Mouse (Mus musculus) ES-E14 (cell line): ENCODE measurements at regions not wholly inside any gene's neighbourhood (a gene's known extent, or its start where the extent isn't known, plus 50 kb on each side); places are given as distances from the start of the nearest gene placed in this dataset.

Experiments
- DNase-seq: peaks from one replicate; pipeline ENCODE4 v3.0.0-alpha.2; 2013; ENCODE audit warnings: low read depth, low spot score
- H3K27ac ChIP-seq: 2 replicates; pipeline ENCODE4 v1.5.1; 2012; ENCODE audit warnings: low read depth, mild to moderate bottlenecking, low read length, moderate library complexity, mixed read lengths; ENCODE audit not compliant: poor library complexity, insufficient read depth, severe bottlenecking
- H3K36me3 ChIP-seq: 2 replicates; pipeline ENCODE4 v1.6.1; 2012; ENCODE audit warnings: mild to moderate bottlenecking, low read length, moderate library complexity, mixed read lengths; ENCODE audit not compliant: control insufficient read depth, poor library complexity, insufficient read depth, severe bottlenecking
- H3K4me1 ChIP-seq, 2 experiments: fragments of 150-350 bp in 1 of 2; sonication (generic) in 1 of 2; 2 replicates each; pipeline ENCODE4 v1.6.1; 2012; ENCODE audit warnings: low read length in 2 of 2, mild to moderate bottlenecking in 1 of 2, mixed read lengths in 1 of 2; ENCODE audit not compliant: control insufficient read depth in 2 of 2, insufficient read depth in 2 of 2, poor library complexity in 1 of 2
- H3K4me3 ChIP-seq, 2 experiments: fragments of 150-350 bp in 1 of 2; sonication (generic) in 1 of 2; 2 replicates each; pipeline ENCODE4 v1.5.1; 2012; ENCODE audit warnings: low read length in 2 of 2, low read depth in 1 of 2, mild to moderate bottlenecking in 1 of 2, mixed read lengths in 1 of 2; ENCODE audit not compliant: insufficient read depth in 1 of 2, poor library complexity in 1 of 2, severe bottlenecking in 1 of 2
- H3K9ac ChIP-seq: 2 replicates; pipeline ENCODE4 v1.6.1; 2012; ENCODE audit warnings: low read depth, mild to moderate bottlenecking, low read length, mixed read lengths; ENCODE audit not compliant: poor library complexity, insufficient read depth, severe bottlenecking
- H3K9me3 ChIP-seq: fragments of 150-350 bp; sonication (generic); 2 replicates; pipeline ENCODE4 v1.6.1; 2012; ENCODE audit warnings: low read depth, mild to moderate bottlenecking, low read length; ENCODE audit not compliant: control insufficient read depth, insufficient read depth
- CHD2 ChIP-seq: IDR thresholded peaks from 2 replicates; pipeline ENCODE4 v1.6.1; 2014; ENCODE audit warnings: mild to moderate bottlenecking, low read depth, low read length, inconsistent platforms
- HCFC1 ChIP-seq: IDR thresholded peaks from 2 replicates; pipeline ENCODE4 v1.6.1; 2012; ENCODE audit warnings: low read length, inconsistent platforms, borderline replicate concordance; ENCODE audit not compliant: insufficient read depth
- MAFK ChIP-seq: IDR thresholded peaks from 2 replicates; pipeline ENCODE4 v1.6.1; 2014; ENCODE audit warnings: mild to moderate bottlenecking, low read depth, low read length, inconsistent platforms; ENCODE audit not compliant: insufficient read depth
- ZC3H11A ChIP-seq: IDR thresholded peaks from 2 replicates; pipeline ENCODE4 v1.6.1; 2012; ENCODE audit warnings: low read depth, mild to moderate bottlenecking, inconsistent platforms, low read length, borderline replicate concordance
- ZNF384 ChIP-seq: IDR thresholded peaks from 2 replicates; pipeline ENCODE4 v1.6.1; 2012; ENCODE audit warnings: low read depth, low read length, inconsistent platforms
- in situ Hi-C, 2 experiments: fragments of 600-800 bp; cut with MboI; formaldehyde crosslinking; loops; one replicate each; pipeline ENCODE4 v1.15.1; 2025; ENCODE audit warnings: low sequenced_read_pairs in 2 of 2, inconsistent platforms in 1 of 2; ENCODE audit not compliant: unreplicated experiment in 2 of 2

DNA sequence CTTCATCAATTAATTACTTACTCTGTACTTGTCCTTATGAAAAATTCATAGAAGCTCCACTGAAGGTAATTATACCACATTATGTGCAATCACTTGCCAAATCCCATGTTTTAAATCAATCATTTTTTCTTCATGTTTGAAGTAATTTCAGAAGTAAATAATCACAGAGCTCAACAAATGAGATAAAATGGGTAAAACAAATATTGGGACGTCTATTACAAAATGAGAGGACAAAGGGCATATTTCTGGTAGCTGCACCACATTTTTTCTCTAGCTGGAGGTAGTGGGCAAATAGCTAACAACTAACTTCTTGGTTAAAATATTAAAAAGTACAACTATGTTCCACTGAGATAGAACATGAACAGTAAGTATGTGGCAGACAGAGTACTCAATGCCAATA lies 681.3 kb upstream of the Pot1a start:
- Histone ChIP-seq H3K4me3 (no peak overlapping the region), H3K9ac (no peak overlapping the region), H3K36me3 (no peaks in the 10 kb centered on the region), H3K27ac (no peak overlapping the region), H3K9me3 (no peaks in the 10 kb centered on the region), H3K4me1 (no peaks in the 10 kb centered on the region)
- no peak for TF ChIP-seq ZC3H11A
- no peak for TF ChIP-seq HCFC1
- TF ChIP-seq MAFK, result no peak
- TF ChIP-seq CHD2, result no peak
- TF ChIP-seq ZNF384, result no peak
- in situ Hi-C loops, result no loop called here
- no peak for DNase-seq

DNA sequence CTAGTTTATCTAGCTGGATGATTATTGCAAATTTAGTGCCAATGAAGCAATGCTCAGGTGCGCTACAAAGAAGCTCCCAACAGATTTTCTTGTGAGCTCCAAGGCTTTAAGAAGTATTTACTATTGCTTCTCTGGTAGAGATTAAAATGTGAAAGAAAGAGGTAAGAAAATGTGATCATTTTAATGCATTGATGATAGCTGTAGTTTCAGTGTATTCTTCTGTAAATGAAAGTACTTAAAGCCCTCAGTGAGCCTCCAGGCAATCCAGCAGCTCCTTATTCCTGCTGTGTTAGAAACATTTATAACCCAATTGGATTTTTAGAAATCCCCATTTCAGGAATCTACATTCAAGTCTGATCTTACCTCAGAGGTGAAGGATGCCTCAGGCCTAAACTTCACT lies 675.4 kb upstream of the Pot1a start:
- H3K9me3 ChIP-seq, result no peaks in the 10 kb centered on the region
- no peak overlapping the region for H3K9ac ChIP-seq
- TF ChIP-seq ZNF384, result no peak
- TF ChIP-seq MAFK, result no peak
- TF ChIP-seq ZC3H11A, result no peak
- no peak for TF ChIP-seq CHD2
- no peak for TF ChIP-seq HCFC1
- H3K36me3 ChIP-seq, result no peaks in the 10 kb centered on the region
- no peaks in the 10 kb centered on the region for H3K4me1 ChIP-seq
- H3K4me3 ChIP-seq, result no peak overlapping the region
- H3K27ac ChIP-seq, result no peak overlapping the region
- in situ Hi-C loops, result no loop called here
- DNase-seq, result peak; percentile 6

DNA sequence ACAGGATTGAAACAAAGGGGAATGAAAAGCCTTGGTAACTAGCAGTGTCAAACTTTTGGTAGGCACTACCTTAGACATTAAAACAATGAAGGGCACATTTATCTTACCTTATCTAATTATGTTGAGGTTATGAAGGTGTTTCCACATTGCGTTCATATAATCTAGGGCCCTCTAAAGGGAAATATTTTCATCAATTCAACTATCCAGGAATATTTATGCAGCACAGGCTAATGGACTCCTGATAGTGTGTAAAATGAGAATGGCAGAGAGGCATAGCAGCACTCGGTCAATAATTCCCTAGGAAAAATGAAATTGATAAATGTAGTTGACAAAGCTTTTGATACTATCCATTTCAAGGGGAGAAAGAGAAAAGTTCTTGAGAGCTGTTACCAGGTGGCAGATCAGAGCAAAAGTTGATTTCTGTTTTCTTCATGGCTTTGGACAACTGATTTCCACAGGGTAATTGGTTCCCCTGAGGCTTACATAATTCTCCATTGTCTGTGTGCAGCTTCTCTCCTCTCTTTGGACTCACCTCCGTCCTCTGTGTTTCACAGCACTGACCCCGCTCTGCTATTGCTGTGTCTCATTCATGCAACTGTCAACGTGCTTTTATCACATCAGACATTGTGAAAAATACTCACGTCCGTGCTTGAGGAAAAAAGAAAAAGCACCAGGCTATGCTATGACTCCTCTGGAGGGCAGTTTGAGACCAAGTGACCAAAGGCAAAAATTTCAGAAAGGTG lies 632.3 kb upstream of the Pot1a start:
- Histone ChIP-seq H3K9me3 (no peaks in the 10 kb centered on the region), H3K9ac (no peak overlapping the region), H3K27ac (no peak overlapping the region), H3K36me3 (no peaks in the 10 kb centered on the region), H3K4me1 (no peaks in the 10 kb centered on the region), H3K4me3 (no peak overlapping the region)
- no peak for DNase-seq
- in situ Hi-C loops, result no loop called here
- no peak for TF ChIP-seq CHD2

DNA sequence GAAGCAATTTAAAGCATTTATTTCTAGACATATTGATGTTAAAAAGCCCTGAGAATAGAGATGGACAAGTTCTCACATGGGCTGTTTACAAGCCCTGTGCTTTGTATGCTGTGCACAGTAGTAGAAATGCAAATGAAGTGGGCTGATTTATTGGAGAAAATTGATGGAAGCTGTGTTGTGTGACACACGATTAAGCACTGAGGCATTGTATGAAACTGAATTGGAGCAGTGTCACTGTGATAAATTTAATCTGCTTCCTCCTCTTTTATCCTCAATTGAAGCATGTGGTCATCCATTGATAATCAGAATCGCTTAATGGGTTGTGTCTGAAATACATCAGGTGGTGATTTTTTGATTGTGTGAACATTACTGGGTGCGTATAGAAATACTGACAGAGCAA lies 631.4 kb upstream of the Pot1a start:
- Histone ChIP-seq H3K9me3 (no peaks in the 10 kb centered on the region), H3K27ac (no peak overlapping the region), H3K4me3 (no peak overlapping the region), H3K9ac (no peak overlapping the region), H3K36me3 (no peaks in the 10 kb centered on the region), H3K4me1 (no peaks in the 10 kb centered on the region)
- in situ Hi-C loops, result no loop called here
- no peak for DNase-seq
- no peak for TF ChIP-seq MAFK
- TF ChIP-seq ZC3H11A, result no peak
